Mouse (Mus musculus) liver, adult 10 weeks (tissue): ENCODE measurements around the gene 4931423N10Rik. TPM values are rescaled to one million over a fixed set of nuclear protein-coding genes. Genes with fewer than 3 reads are reported as not detected.

Experiments used
- polyA plus RNA-seq: library from polyadenylated mRNA; stranded (reverse); fragments of 350-450 nt; fragmentation: Illumina TruSeq; extraction: RNeasy Lipid Tissue Mini Kit (QIAGEN cat#74804); gene quantifications from one replicate; pipeline ENCODE4 v1.2.3, GENCODE M21; 2014; ENCODE audit warnings: low read depth, low replicate concordance

Gene 4931423N10Rik
- polyA plus RNA-seq, result not detected

GRCm38 (mm10) chr2:23207070-23207526, at the start of gene 4931423N10Rik:
4931423N10Rik (plus strand) TSS chr2:23207476.

Other genes with a start within 250 kb of the 4931423N10Rik start
- gene Abi1, start 167.2 kb upstream of the 4931423N10Rik start, polyA plus RNA-seq, result 71.1 TPM
- 393 TPM for gene Acbd5, start 139.3 kb upstream of the 4931423N10Rik start, polyA plus RNA-seq
- gene Mastl, start 51.5 kb upstream of the 4931423N10Rik start, polyA plus RNA-seq, result 0.26 TPM
- gene Yme1l1, start 51.1 kb upstream of the 4931423N10Rik start, polyA plus RNA-seq, result 119 TPM
- gene Nxph2, start 113.8 kb downstream of the 4931423N10Rik start, polyA plus RNA-seq, result not detected